Mouse (Mus musculus) frontal cortex, adult (tissue): ENCODE measurements at regions not wholly inside any gene's neighbourhood (a gene's known extent, or its start where the extent isn't known, plus 50 kb on each side); places are given as distances from the start of the nearest gene placed in this dataset.
"Not testable (repeated sequence)": the region's sequence is repeated elsewhere in the genome, so short reads cannot be mapped to it uniquely, and the experiment has no call there.

ENCODE experiments used
- ATAC-seq: cut with Nextera tagmentation; 2 replicates; pipeline ENCODE4 v1.9.2; 2017; ENCODE audit warnings: mild to moderate bottlenecking, moderate library complexity, mixed read lengths; ENCODE audit not compliant: low TSS enrichment

DNA sequence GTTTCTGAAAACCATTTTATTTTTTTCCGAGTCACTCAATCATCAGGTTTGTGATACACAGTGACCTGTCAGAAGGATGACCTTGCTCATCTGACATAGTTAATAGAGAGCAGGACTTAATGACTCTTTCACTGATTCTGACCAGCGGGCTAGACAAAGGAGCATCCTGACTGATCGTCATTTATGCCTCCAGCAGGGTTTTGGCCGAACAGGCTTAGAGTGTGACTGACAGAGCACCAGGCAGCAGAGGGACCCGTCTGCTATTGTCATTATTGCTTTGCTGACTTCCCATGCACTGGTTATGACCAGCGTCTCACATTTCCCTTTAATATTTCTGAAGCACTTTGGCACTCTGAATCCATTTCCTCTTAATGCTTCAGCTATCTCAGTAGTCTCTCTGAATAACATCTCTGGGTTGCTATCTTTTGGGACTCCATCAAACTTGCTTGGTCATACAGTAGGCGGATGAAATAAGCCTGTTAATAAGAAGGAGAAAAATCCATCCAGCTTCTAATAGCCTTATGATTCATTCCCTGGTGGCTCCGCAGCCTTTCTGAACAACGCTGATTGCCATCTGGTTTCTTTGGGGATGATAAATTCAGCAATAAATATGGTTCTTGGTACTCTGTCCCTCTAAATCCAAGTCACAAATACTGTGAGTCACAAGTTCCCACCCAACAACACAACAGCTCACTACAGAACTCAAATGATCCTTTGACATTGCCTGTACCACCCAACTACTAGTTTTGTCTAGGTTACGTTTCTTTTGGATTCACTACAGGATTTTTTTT is 820.8 kb upstream of the Sox9 start:
- ATAC-seq, result no peak

DNA sequence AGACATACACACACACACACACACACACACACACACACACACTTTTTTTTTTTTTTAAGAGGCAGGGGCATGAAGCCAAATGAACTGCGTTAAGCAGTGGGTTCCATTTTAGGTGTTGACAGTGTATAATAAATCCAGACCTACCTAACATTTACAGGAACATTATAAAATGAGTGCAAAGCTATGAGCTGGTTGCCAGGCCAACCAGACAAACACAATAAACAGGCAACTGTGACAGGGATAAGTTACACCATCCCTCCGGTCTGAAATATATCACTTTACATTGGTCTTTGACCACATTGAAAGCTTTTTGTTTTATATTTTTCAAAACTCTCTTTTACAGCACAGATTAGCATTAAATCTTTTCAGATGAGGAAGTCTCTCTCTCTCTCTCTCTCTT is 820.2 kb upstream of the Sox9 start:
- ATAC-seq, result no peak

DNA sequence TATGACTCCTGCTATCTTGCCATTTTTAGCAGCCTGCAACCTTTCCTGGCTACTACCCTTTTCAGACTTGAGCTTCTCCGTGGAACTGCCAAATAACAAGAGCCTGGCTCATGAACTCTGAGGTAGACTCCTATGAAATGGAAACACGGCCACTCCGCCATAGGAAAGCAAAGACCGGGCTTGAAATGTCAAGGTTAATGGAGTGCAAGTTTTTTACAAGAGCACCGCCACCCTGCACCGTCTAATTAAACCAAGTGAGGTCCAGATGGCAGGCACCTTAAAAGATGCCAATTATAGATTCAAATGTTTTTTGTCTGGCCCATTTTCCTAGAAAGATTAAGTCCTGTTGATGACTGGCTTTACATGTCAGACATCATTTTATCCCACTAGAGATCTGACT is 818.0 kb upstream of the Sox9 start:
- ATAC-seq, result no peak

DNA sequence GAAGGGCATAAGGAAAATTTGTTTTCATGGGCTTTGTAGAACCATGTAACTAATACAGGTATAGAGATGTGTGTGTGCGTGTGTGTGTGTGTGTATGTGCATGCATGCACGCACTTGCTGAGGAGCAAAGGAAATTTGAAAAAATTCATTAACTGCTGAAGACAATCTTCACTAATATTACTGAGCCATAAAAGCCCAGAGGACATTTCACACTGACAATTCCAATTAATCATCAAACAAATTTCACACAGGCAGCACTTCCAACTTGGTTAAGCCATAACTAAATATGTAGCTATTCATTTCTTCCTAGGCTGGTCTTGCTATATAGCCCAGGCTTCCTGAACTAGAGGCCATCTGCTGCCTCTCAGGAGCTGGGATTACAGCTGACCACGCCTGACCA is 815.6 kb upstream of the Sox9 start:
- no peak for ATAC-seq

DNA sequence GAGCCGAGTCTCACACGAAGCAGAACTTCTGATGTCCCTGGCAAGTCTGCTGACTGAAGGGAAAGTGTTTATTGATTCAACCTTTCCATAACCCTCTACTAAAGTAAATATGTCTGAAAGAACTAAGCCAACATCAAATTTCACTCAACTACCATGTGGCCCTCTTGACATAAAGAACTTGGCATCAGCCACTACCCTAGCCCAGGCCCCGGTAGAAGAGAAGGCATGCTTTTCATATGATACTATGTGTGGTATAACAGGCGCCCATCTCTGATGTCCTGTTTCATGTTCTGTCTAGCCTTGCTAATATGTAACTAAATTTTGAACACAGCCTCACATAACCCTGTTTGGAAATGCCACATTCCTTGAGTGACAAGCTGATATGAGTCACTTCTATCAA is 811.0 kb upstream of the Sox9 start:
- ATAC-seq, result no peak

DNA sequence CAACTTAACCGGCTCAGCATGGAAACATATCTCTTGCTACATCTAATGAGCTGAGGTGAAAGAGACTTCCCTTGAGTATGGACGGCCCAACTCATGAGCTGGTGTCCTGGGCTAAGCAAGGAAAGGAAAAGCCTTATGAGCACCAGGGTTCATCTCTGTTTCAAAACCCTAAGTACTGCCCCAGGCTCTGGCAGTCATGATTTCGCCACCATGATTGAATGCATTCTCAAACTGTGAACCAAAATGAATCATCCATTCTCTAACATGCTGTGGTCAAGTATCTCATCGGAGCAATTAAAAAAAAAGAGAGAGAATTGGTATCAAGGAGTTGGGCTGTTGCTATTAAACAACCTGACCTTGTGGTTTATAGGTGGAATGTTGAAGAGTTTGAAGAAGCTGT is 803.4 kb upstream of the Sox9 start:
- no peak for ATAC-seq

DNA sequence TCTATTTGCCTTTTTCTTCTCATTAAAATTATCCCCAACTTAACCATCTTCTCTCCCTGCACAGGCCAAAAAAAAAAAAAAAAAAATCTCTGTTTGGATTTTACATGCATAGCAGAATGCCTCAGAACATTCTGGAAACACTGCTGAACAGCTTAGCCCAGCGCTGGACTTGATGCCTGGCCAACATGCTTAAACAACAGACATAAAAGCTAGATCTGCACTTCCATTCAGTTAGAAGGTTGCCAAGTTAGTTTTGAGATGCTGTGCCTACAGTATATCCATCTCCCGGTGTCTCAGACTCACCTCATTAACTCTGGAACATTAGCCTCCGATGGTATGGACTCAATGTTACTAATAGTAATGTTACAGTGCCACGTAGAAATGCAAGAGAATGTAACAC is 785.6 kb upstream of the Sox9 start:
- no peak for ATAC-seq

DNA sequence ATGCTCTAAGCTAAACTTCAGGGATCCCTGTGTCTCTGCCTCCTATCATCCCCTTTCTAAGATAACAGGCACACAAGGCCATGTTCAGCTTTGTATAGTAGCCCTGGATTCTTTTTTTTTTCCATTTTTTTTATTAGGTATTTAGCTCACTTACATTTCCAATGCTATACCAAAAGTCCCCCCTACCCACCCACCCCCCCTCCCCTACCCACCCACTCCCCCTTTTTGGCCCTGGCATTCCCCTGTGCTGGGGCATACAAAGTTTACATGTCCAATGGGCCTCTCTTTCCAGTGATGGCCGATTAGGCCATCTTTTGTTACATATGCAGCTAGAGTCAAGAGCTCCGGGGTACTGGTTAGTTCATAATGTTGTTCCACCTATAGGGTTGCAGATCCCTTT is 771.2 kb upstream of the Sox9 start:
- ATAC-seq, result not testable (repeated sequence)

DNA sequence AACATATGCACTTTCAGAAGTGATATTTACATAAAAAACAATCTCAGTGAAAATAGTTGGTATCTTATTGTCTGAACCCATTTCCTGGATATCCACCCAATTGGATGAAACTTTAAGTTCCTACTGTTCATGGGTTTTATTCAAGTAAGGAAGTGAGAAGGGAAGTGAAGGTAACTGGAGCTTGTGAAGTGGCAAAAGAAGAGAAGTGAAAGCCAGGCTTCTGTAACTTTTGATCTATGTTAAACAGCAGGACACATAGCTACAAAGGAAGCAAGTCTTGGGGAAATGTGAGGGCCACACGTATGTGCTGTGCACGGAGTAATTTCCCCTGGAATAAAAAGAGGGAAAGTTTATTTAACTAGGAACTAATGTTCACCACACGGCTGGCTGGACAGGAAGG is 764.1 kb upstream of the Sox9 start:
- ATAC-seq, result no peak

DNA sequence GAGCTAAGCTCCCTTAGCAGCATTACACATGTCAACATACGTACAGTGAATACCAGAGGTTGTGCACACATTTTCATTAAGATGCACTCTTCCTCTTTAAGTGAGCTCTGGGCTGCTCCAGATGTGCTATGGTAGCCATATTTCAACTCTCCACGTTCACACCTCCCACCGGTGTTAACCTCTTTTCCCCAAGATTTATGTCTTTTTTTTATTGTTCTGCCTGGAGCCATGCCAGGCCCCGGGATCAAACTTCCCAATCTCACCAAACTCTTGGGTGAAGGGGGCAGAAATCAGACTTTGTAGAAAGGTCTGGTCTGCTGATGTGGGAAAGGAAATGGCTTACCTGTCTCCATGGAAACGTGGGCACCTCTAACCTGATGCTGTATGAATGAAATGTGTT is 754.0 kb upstream of the Sox9 start:
- no peak for ATAC-seq

DNA sequence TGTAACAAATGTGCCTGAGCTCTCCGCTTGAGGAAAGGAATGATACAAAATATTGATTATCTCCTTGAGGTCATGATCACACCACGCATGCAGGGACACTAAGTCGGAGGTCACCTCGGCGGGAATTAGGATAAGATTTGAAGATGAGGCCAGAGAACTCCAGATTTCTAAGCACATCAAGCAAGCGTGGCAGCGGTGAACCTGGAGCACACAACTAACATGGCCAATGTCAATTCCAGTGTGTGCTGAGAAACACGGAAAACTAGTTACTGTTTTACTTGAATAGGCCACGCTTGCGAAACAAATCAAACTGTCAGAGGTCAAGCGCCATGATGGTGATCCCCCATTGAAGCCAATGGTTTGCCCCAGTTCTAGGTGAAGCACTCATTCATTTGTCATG is 743.3 kb upstream of the Sox9 start:
- ATAC-seq, result no peak

DNA sequence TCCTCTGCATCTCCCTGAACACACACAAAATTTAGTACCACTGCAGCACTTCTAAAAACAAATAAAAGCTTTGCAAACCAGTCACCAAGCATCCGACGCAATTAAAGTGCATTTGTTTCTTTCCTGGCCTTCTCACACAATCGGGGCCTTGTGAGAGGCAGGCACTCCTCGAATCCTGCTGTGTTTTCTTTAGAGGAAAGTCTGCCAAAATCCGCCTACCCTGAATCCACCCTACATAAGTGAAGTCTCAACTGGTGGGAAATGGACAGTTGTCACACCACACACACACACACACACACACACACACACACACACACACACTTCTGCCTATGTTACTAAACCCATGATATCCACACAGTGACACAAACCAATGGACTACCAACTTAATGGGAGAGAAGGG is 737.6 kb upstream of the Sox9 start:
- no peak for ATAC-seq

DNA sequence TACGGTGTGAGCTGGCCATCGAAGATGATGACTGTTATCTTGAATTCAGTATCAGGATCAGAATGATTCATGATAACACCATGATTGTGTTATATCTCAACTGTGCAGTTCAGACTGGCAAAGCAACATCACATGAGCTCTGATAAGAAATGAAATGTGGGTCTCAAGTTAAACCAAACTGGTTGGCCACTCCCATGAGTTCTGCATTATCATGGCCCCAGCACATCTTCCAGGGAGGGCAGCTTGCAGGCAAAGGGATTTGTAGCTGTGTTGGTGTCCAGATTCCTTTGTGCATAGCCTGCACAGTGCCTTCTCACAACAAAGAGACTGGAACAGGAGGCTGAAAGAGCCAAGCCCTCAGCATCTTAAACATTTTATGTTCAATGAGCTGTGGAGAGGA is 736.7 kb upstream of the Sox9 start:
- ATAC-seq, result no peak

DNA sequence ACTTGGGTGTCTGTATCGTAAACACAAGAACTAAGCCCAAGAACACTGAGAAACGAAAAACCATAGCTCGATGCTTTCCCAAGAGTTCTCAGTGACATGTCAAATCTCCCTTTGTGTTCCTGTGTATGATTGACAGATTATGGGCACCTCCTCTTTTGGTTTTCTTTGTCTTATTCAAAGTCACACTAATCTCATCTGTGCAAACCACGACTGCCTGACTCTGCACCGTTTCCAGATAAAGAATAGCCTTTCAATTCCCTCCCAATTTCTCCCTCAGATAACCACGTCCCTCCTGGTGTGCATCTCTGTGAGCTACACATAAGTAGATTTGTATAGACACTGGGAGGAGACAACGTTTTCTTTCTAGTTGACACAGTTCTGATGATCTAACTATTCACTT is 731.7 kb upstream of the Sox9 start:
- no peak for ATAC-seq

DNA sequence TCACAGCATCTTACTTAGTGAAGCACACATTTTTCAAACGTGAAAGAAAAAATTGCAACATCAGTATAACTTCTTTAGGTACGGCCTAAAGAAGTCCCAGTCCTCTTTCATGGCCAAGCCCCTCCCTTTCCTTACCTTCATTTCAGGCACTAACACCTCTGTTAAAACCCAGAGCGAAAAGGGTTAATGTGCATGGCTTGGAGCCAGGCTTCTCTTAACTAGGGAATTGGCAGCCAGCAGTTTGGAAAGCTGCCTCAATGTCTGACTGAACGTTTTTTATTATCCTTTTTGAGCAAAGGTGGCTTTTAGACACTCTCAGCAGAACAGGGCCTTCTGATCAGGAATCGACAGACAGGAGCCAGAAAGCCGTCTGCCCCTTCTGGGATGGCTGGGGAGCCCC is 726.4 kb upstream of the Sox9 start:
- no peak for ATAC-seq

DNA sequence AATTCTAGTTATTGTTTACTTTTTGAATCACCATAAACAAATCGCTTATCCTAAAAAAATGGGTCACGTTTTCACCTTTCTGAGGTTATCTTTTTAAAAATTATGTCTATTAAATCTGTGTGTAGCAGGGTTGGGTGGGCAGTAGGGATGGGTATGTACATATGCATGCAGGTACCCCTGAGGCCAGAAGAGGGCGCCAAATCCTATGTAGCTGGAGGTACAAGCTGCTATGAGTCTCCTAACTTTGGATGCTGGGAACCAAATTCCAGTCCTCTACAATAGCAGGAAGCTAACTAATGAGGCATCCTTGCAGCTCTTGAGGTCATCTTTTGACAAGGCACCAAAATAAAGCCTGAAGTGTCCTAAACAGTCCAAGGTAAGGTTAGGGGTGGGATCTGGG is 714.8 kb upstream of the Sox9 start:
- ATAC-seq, result no peak

DNA sequence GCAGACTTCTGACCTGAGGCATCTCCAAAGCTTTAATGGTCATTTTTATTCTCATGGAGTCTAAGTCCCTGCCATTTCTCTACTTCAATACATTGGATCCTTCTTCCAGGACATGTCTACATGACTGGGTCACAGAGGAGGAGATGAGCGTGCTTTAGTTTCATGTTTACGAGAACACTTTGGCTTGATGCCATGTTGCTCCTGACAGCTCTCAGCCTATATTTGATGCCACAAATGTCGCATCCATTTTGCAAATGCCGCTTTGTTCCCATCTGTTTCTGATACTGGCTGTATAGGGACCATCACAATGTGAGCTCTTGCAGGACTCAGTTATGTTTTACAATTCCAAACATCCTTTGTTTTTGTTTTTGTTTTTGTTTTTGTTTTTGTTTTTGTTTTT is 713.2 kb upstream of the Sox9 start:
- no peak for ATAC-seq

DNA sequence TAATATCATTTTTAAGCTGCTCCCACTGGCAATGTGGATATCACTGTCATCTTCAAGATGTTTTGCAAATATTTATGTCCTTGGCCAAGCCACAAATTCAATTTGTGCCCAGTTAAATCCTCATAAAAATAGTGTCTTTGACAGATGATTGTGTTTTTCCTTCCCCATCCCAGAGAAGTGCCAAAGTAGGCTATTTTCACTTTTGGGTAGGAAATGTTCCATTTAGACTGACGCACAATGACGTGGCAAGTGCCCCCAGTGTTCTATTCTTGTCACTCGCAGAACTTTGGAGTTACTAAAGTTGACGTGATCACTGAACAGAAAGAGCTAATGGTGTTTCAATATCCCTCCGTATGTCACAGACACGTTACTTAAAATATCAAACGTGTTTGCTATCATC is 710.5 kb upstream of the Sox9 start:
- peak; percentile 88 for ATAC-seq

DNA sequence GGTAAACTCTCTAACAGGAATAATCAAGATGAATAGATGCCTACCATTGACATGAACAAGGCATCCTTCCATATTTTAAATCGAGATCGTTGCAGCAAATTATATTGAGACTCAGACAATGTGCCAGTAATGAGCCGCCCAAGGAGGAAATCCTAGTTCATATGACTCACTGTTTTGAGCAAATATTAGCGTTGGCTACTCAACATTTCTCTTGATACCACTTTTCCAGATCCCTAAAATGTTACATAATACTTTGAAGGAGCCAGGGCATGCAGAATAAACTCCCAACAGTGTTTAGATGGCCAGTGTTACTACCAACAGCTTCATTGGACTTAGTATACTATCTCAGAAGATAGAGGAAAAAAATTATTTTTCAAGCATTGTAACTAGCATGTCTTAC is 700.6 kb upstream of the Sox9 start:
- ATAC-seq, result no peak

DNA sequence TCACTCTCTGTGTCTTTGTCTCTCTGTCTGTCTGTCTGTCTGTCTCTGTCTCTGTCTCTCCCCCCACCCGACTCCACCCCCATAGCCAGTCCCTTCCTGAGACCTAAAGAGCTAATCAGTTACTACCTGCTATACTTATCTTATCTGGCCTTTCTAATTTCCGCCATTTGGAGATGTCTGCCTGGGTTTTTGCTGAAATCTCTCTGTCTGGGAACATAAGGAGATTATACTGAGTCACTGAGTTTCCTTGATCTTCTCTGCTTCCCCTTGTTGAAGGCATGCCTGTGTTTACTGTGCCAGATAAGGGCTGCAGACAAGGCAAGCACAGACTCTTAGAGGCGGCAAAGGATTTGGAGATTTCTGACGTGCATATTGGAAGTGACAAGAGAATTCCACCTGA is 699.0 kb upstream of the Sox9 start:
- ATAC-seq, result no peak

DNA sequence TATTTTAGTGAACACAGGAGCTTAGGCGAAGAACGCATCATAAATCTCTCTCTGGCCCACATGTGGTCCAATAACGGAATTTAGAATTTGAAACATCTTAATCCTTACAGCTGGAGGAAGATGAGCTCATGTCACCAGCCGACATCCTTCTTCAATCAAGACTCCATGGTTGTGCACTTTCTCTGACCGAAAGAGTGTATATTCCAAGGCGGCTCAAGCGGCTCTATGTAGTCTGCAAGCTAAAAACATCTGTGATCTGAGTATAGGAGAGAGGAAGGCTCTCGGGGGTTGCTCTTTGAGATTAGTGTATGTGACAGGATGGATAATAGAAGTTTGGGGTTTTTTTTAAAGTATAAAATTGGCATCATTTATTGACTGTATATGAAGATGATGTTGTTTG is 689.9 kb upstream of the Sox9 start:
- ATAC-seq, result no peak

DNA sequence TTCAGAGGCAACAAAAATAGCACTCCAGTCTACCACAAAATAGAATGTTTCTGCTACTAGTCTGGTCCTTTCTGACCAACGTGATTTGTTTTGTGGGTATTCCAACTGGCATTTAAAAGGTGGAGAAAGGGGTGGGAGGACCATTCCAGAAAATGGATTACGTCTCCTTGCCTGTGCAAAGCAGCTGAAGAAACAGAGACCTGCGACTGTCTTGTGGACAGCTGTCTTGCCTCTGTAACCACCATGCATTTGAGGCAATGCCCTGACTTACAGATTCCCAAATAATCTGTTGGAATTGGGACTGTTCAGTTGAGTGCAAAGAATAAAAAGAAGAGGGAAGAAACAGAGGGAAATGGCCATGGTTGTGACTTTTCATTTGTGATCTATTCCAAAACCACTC is 687.0 kb upstream of the Sox9 start:
- ATAC-seq, result no peak

DNA sequence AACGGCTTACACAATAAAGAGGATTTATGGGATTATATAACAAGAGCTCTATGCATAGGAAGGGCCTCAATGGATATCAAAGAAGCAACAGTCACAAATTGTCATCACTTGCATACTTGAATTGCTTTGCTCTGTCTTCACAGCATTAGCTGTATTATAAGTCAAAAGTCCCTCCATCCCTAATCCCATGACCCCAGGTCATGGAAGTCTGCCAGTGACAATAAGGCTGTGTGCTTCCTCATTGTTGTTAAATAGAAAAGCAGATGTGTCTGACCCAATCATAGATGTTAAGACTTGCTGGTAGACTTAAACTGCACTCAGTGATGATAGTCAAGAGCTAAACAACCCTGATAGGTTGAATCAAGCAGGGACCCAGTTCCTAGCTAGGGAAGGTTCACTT is 683.9 kb upstream of the Sox9 start:
- ATAC-seq, result no peak

DNA sequence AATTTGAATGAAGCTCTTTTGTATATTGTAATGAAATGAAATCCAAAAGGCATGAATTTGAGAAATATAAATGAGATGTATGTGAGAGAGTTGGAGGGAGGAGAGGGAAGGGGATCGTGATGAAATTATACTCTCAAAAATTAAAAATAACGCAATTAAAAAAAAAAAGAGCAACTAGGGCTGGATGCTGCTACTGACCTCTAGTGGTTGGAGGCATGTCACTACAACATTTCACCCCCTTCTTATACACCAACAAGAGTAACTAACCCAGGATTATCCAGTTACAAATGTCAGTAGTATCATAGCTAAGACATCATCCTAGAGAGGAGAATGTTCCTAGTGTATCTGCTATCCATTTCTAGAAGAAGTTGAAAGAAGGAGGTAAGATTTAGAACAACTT is 678.8 kb upstream of the Sox9 start:
- no peak for ATAC-seq

DNA sequence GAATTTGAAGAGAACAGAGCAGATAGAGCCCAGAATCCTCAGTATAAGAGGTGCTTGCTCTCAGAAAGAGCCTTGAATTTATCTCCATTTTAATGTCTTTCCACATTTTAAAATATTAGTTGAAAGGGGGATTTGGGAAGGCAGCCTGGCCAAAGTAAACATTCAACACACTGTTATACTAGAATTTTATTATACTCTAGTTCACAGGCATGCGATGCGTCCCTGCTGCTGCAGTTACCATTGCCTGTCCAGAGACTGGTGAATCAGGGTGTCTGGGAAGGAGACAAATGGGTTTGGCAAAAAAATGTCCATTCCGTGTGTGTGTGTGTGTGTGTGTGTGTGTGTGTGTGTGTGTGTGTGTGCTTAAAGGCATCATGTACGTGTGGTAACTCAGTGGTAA is 675.1 kb upstream of the Sox9 start:
- ATAC-seq, result peak; percentile 56
